Comparison of ENCODE assay signal across 8 mouse cellular contexts in genomic region chr9:55208458-55208789, GRCm38 (mm10). TPM values are rescaled to one million over a fixed set of nuclear protein-coding genes. Genes with fewer than 3 reads are reported as not detected.
DNase-seq lines count a peak whose midpoint lies in the region; ATAC-seq and TF ChIP-seq lines count a peak whose summit lies in the region.

No protein-coding gene starts in this region.

- peak overlapping the region; percentile 74 for H3K4me3 ChIP-seq in layer of hippocampus, adult 2 months
- H3K4me3 ChIP-seq in cortical plate, adult 2 months (ENCODE audit: insufficient read depth, low read length), result peak overlapping the region; percentile 94
- H3K4me3 ChIP-seq in midbrain, embryonic 16.5 days (ENCODE audit: low read depth, low read length), result peak overlapping the region; percentile 92

- intact Hi-C loops in left cerebral cortex, postnatal 14 days (cut with DNase I), result loop anchor here (5.0 kb wide), 1 partner anchor 104 kb away; no protein-coding TSS in a partner anchor

- H3K4me1 ChIP-seq in cortical plate, adult 2 months (ENCODE audit: control insufficient read depth, insufficient read depth, low read length), result peaks cover 4% of the 10 kb centered on the region; the same call in 1 of the 2 replicates
- H3K4me1 ChIP-seq in midbrain, embryonic 16.5 days (ENCODE audit: control insufficient read depth, insufficient read depth, low read length), result peaks cover 27% of the 10 kb centered on the region

- no peak for TF ChIP-seq CTCF in layer of hippocampus, adult 2 months (conservative IDR thresholded peaks at IDR 0.05)
- no peak for TF ChIP-seq CTCF in cortical plate, adult 2 months (IDR thresholded peaks at IDR 0.05; ENCODE audit: extremely low read depth, insufficient read depth, low read length)

- H3K9me3 ChIP-seq in midbrain, embryonic 16.5 days (replicated peaks; ENCODE audit: control insufficient read depth, low read length, poor library complexity, severe bottlenecking), result no peaks in the 10 kb centered on the region

- ATAC-seq in inflammation-experienced regulatory T-cells, adult 6 months, result peak; percentile 13
- ATAC-seq in midbrain, embryonic 16.5 days, result peak; percentile 46

- no peaks in the 10 kb centered on the region for H3K36me3 ChIP-seq in midbrain, embryonic 16.5 days (ENCODE audit: control insufficient read depth, insufficient read depth, low read length)

- 0% methylated on average over 2 of the region's 2 CpGs for WGBS in midbrain, embryonic 16.5 days

- H3K27me3 ChIP-seq in midbrain, embryonic 16.5 days (ENCODE audit: control insufficient read depth, insufficient read depth, low read depth, low read length), result no peaks in the 10 kb centered on the region

- H3K4me2 ChIP-seq in midbrain, embryonic 16.5 days (ENCODE audit: low read length), result peak overlapping the region; percentile 84

- H3K27ac ChIP-seq in layer of hippocampus, adult 2 months, result peak overlapping the region; percentile 91
- H3K27ac ChIP-seq in cortical plate, adult 2 months (ENCODE audit: insufficient read depth, low read length), result peak overlapping the region; percentile 36; the same call in 1 of the 2 replicates
- peak overlapping the region; percentile 84 for H3K27ac ChIP-seq in midbrain, embryonic 16.5 days (ENCODE audit: low read length)

- peak overlapping the region; percentile 97 for H3K9ac ChIP-seq in midbrain, embryonic 16.5 days (ENCODE audit: low read depth, low read length)

- TF ChIP-seq POLR2A in cortical plate, adult 2 months (IDR thresholded peaks at IDR 0.05; ENCODE audit: extremely low read depth, insufficient read depth, low read length), result no peak

- DNase-seq in layer of hippocampus, adult 2 months (ENCODE audit: low spot score in 2 of 2), result no peak
- DNase-seq in layer of hippocampus, adult 9-11 months, result no peak
- DNase-seq in ovary, postnatal 10 days (ENCODE audit: low spot score), result no peak
- DNase-seq in left cerebral cortex, postnatal 14 days (ENCODE audit: low spot score in 2 of 2), result no peak
- no peak for DNase-seq in right cerebral cortex, postnatal 14 days

RNA-seq across cellular contexts. Expression of gene Fbxo22, which starts 0.3 kb away (rescaled TPM):
- total RNA-seq in layer of hippocampus, adult 2 months (2021), result 10 to 100 TPM; 31.0 to 36.0 TPM
- polyA plus RNA-seq in cortical plate, adult 2 months (2012; rRNA removed), result 33.1 and 34.8 TPM in 2 replicates
- 10 to 100 TPM; 39.3 to 50.5 (median 42.0) TPM for polyA plus RNA-seq in inflammation-experienced regulatory T-cells, adult 6 months (2017; shearing (Covaris generic))
- polyA plus RNA-seq in midbrain, embryonic 16.5 days (2015; fragmentation: Nextera tagmentation; extraction: Ambion mirVana), result 85.9 and 89.9 TPM in 2 replicates
- 10 to 100 TPM; 43.1 to 44.5 TPM for total RNA-seq in left cerebral cortex, postnatal 14 days (2021)

RNA-seq across cellular contexts. Expression of gene Ube2q2, which starts 59.8 kb away (rescaled TPM):
- total RNA-seq in layer of hippocampus, adult 2 months (2021), result 10 to 100 TPM; 58.0 to 65.8 TPM
- 40.8 and 44.8 TPM in 2 replicates for polyA plus RNA-seq in cortical plate, adult 2 months (2012; rRNA removed)
- 10 to 100 TPM; 11.5 to 16.9 (median 14.1) TPM for polyA plus RNA-seq in inflammation-experienced regulatory T-cells, adult 6 months (2017; shearing (Covaris generic))
- polyA plus RNA-seq in midbrain, embryonic 16.5 days (2015; fragmentation: Nextera tagmentation; extraction: Ambion mirVana), result 38.1 and 38.7 TPM in 2 replicates
- 10 to 100 TPM; 51.5 to 52.2 TPM for total RNA-seq in left cerebral cortex, postnatal 14 days (2021)

Comparison
In these comparisons a context has a peak if more than half of its experiments do, and no peak if none do; other contexts are left out.
1. H3K27ac ChIP-seq: peak in every context shown above with its lines; median percentile 91 in layer of hippocampus, adult 2 months; 84 in midbrain, embryonic 16.5 days; 36 in cortical plate, adult 2 months.